Mouse (Mus musculus) heart, embryonic 10.5 days (tissue): ENCODE data around the gene Pawr. TPM values are rescaled to one million over a fixed set of nuclear protein-coding genes. Genes with fewer than 3 reads are reported as not detected.

Experiments
- microRNA-seq: library from miRNA; unstranded; fragments of <30 nt; microRNA quantifications from one replicate; pipeline ENCODE4, GENCODE M21; 2017
- polyA plus RNA-seq: library from polyadenylated mRNA; unstranded; fragments of >200 nt; fragmentation: Nextera tagmentation; extraction: Ambion mirVana; gene quantifications from 2 replicates; pipeline ENCODE4 v1.2.1, GENCODE M21; 2016

The Pawr gene
- polyA plus RNA-seq, 1 experiment from 2014 or later: 28.3 TPM

Small RNA genes lying within 50 kb of the gene (microRNA-seq; reads per million reads assigned to microRNA genes)
- gene Gm25591: not detected

Other genes starting within 250 kb of the Pawr start
- gene Ppp1r12a, start 169.9 kb upstream of the Pawr start, polyA plus RNA-seq: 110 and 112 TPM in 2 replicates